Mouse (Mus musculus) ES-E14 (cell line): Measurements from ENCODE around the gene Ak7.
A peak's percentile ranks its signal among the peaks of the same experiment; 100 is the strongest.

Experiments
- CHD2 ChIP-seq: IDR thresholded peaks from 2 replicates; pipeline ENCODE4 v1.6.1; 2014; ENCODE audit warnings: mild to moderate bottlenecking, low read depth, low read length, inconsistent platforms
- MAFK ChIP-seq: IDR thresholded peaks from 2 replicates; pipeline ENCODE4 v1.6.1; 2014; ENCODE audit warnings: mild to moderate bottlenecking, low read depth, low read length, inconsistent platforms; ENCODE audit not compliant: insufficient read depth
- ZC3H11A ChIP-seq: IDR thresholded peaks from 2 replicates; pipeline ENCODE4 v1.6.1; 2012; ENCODE audit warnings: low read depth, mild to moderate bottlenecking, inconsistent platforms, low read length, borderline replicate concordance
- ZNF384 ChIP-seq: IDR thresholded peaks from 2 replicates; pipeline ENCODE4 v1.6.1; 2012; ENCODE audit warnings: low read depth, low read length, inconsistent platforms

DNA sequence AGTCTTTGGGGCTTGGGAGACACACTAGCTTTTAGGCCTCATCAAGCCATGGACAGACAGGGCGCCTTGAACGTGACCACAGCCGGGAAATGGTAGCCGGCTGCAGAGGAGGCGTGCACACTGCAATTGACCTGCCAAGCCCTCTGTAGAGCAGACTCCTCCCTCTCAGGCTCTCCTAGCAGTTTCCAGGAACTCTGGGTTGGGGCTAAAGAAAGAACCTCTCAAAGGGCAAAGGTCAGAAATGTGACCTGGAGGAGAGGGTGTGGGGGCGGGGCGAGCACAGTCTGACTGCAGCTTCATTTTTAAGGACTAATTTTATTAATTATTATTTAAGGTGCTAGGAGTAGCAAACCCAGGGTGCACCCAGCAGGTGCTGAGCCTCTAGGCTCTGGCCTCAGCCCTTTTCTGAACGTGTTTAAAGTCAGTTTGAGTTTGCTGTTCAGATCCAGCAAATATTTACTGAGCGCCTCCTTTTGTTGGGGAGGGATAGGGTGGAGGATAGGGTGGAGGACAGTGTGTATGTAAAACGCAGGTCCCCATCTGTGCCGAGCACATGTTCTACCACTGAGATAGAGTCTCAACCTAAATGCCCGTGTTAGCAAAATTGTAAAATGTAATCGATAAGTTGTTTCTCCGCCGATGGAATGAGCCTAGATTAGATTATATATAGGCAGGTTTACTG lies 52.2 kb downstream of the Ak7 start:
- TF ChIP-seq ZC3H11A = no peak
- TF ChIP-seq ZNF384 = no peak
- TF ChIP-seq CHD2 = 0 out of 2 replicates have a peak, but pooled peaks have one; percentile 10
- no peak for TF ChIP-seq MAFK
